28 mouse cellular contexts compared by ENCODE assay signal in genomic region chr6:121033250-121033649, GRCm38 (mm10).
"Had no signal": no experiment of that assay in that cellular context is flagged by ENCODE, and none has a peak within 500 bp of the region (broad histone marks: within the 10 kb centered on the region; RNA-seq: fewer than 3 reads in every experiment).

No protein-coding gene starts in this region.

- H3K4me1 ChIP-seq: hindbrain, embryonic 13.5 days; hindbrain, embryonic 15.5 days; intestine, embryonic 15.5 days; limb, embryonic 12.5 days; limb, embryonic 15.5 days; liver, embryonic 12.5 days had no signal

- H3K9ac ChIP-seq: heart, embryonic 13.5 days; heart, embryonic 15.5 days; hindbrain, embryonic 13.5 days; hindbrain, embryonic 15.5 days; intestine, embryonic 15.5 days; limb, embryonic 12.5 days; limb, embryonic 15.5 days; liver, embryonic 12.5 days; liver, embryonic 14.5 days had no signal

- DNase-seq: gastrocnemius, adult 2 months; gastrocnemius, postnatal 14 days; gastrocnemius, postnatal 36 days; heart, adult 11 months; heart, adult 2 months; heart, postnatal 14 days; heart, postnatal 36 days; kidney, adult 18-20 months; kidney, adult 8-10 months; kidney, postnatal 10 days; kidney, postnatal 25 days; kidney, postnatal 4 days; left cerebral cortex, postnatal 4 days had no signal

- ATAC-seq: hindbrain, postnatal 0 days; inflammation-experienced regulatory T-cells, adult 6 months; intestine, embryonic 15.5 days; intestine, postnatal 0 days; liver, embryonic 12.5 days had no signal

- H3K4me2 ChIP-seq: heart, embryonic 11.5 days; heart, embryonic 13.5 days; heart, embryonic 15.5 days; hindbrain, embryonic 13.5 days; hindbrain, embryonic 15.5 days; intestine, embryonic 15.5 days; limb, embryonic 12.5 days; limb, embryonic 15.5 days; liver, embryonic 12.5 days had no signal

- H3K27me3 ChIP-seq: heart, embryonic 13.5 days; heart, embryonic 15.5 days; hindbrain, embryonic 13.5 days; hindbrain, embryonic 15.5 days; intestine, embryonic 15.5 days; limb, embryonic 12.5 days; limb, embryonic 15.5 days; liver, embryonic 12.5 days had no signal

- H3K27ac ChIP-seq: gastrocnemius, adult 2 months; heart, adult 2 months; heart, embryonic 13.5 days; heart, embryonic 15.5 days; hindbrain, embryonic 13.5 days; hindbrain, embryonic 15.5 days; hindbrain, postnatal 0 days; intestine, embryonic 15.5 days; layer of hippocampus, adult 2 months; left cerebral cortex, adult 2 months; limb, embryonic 12.5 days; limb, embryonic 15.5 days; liver, embryonic 12.5 days; liver, embryonic 14.5 days had no signal

- H3K9me3 ChIP-seq: heart, embryonic 15.5 days; hindbrain, embryonic 13.5 days; hindbrain, embryonic 15.5 days; intestine, embryonic 15.5 days; limb, embryonic 12.5 days; limb, embryonic 15.5 days; liver, embryonic 12.5 days had no signal

- H3K4me3 ChIP-seq: gastrocnemius, adult 2 months; heart, adult 2 months; heart, embryonic 13.5 days; heart, embryonic 15.5 days; hindbrain, embryonic 13.5 days; hindbrain, embryonic 15.5 days; intestine, embryonic 15.5 days; layer of hippocampus, adult 2 months; left cerebral cortex, adult 2 months; limb, embryonic 12.5 days; limb, embryonic 15.5 days; liver, embryonic 12.5 days had no signal
